Mouse (Mus musculus) stomach, embryonic 15.5 days (tissue): ENCODE results near the gene Aqp11. TPM values are rescaled to one million over a fixed set of nuclear protein-coding genes. Genes with fewer than 3 reads are reported as not detected.
A peak's percentile ranks its signal among the peaks of the same experiment; 100 is the strongest.

Experiments used
- ATAC-seq: fragments of 200-750 bp; cut with Nextera tagmentation; 2 replicates; pipeline ENCODE4 v1.8.0; 2017; ENCODE audit warnings: low read depth, moderate number of reproducible peaks, moderate TSS enrichment; ENCODE audit not compliant: insufficient read depth, low FRiP score
- H3K27ac ChIP-seq: fragments of 300-500 bp; sonication (generic); 2 replicates; pipeline ENCODE4 v1.5.1; 2015; ENCODE audit warnings: mild to moderate bottlenecking, inconsistent platforms
- H3K27me3 ChIP-seq: fragments of 300-500 bp; sonication (generic); replicated peaks from 2 replicates; pipeline ENCODE4 v1.6.1; 2015; ENCODE audit warnings: inconsistent platforms
- H3K36me3 ChIP-seq: fragments of 300-500 bp; sonication (generic); 2 replicates; pipeline ENCODE4 v1.6.1; 2015; ENCODE audit warnings: inconsistent platforms
- H3K4me1 ChIP-seq: fragments of 300-500 bp; sonication (generic); 2 replicates; pipeline ENCODE4 v1.6.1; 2015; ENCODE audit warnings: inconsistent platforms
- H3K4me2 ChIP-seq: fragments of 300-500 bp; sonication (generic); 2 replicates; pipeline ENCODE4 v1.6.1; 2015; ENCODE audit warnings: mild to moderate bottlenecking, inconsistent platforms
- H3K4me3 ChIP-seq: fragments of 300-500 bp; sonication (generic); replicated peaks from 2 replicates; pipeline ENCODE4 v1.5.1; 2015; ENCODE audit warnings: inconsistent platforms
- H3K9ac ChIP-seq: fragments of 300-500 bp; sonication (generic); 2 replicates; pipeline ENCODE4 v1.6.1; 2015; ENCODE audit warnings: inconsistent platforms
- H3K9me3 ChIP-seq: fragments of 300-500 bp; sonication (generic); 2 replicates; pipeline ENCODE4 v1.6.1; 2016; ENCODE audit warnings: inconsistent platforms
- WGBS: fragments of 180-500 bp; shearing (Covaris S2); methylation state at CpG from one replicate; pipeline ENCODE4 v1.1.7; 2015; 5-methylcytosine and 5-hydroxymethylcytosine counted together
- polyA plus RNA-seq: library from polyadenylated mRNA; unstranded; fragments of >200 nt; fragmentation: Nextera tagmentation; extraction: Ambion mirVana; gene quantifications from 2 replicates; pipeline ENCODE4 v1.2.1, GENCODE M21; 2015

Gene Aqp11
- 19.0 and 21.2 TPM in 2 replicates for polyA plus RNA-seq

- Histone ChIP-seq H3K27ac (peak within 1 kb of the TSS; percentile 18; the same call in 1 of the 2 replicates), H3K9me3 (no peaks in the 10 kb centered on the region), H3K36me3 (no peaks in the 10 kb centered on the region), H3K4me2 (peak within 1 kb of the TSS; percentile 84), H3K4me1 (no peaks in the 10 kb centered on the region), H3K4me3 (peak within 1 kb of the TSS; percentile 67), H3K9ac (peak within 1 kb of the TSS; percentile 43), H3K27me3 (no peaks in the 10 kb centered on the region)
- ATAC-seq: peak; percentile 96
- WGBS: under 1% methylated on average over 56 of the region's 64 CpGs
These were observed at the start of gene Aqp11 for GRCm38 (mm10) chr7:97737638-97738456. TSS of gene Aqp11 (minus strand) at chr7:97738289.

- no peak overlapping the region for H3K27ac ChIP-seq
- H3K4me3 ChIP-seq: no peak overlapping the region
- no peak overlapping the region for H3K9ac ChIP-seq
- 65% methylated on average over 5 of the region's 5 CpGs for WGBS
- ATAC-seq: no peak
- no peaks in the 10 kb centered on the region for H3K9me3 ChIP-seq
- H3K4me2 ChIP-seq: no peak overlapping the region
- no peaks in the 10 kb centered on the region for H3K27me3 ChIP-seq
- no peaks in the 10 kb centered on the region for H3K36me3 ChIP-seq
- H3K4me1 ChIP-seq: peaks cover 4% of the 10 kb centered on the region; the same call in 1 of the 2 replicates
These were observed 45.4 kb upstream of the Aqp11 start for GRCm38 (mm10) chr7:97783523-97783922.

- H3K27me3 ChIP-seq: no peaks in the 10 kb centered on the region
- no peak overlapping the region for H3K27ac ChIP-seq
- no peaks in the 10 kb centered on the region for H3K9me3 ChIP-seq
- H3K36me3 ChIP-seq: no peaks in the 10 kb centered on the region
- ATAC-seq: no peak
- no peak overlapping the region for H3K4me3 ChIP-seq
- 63% methylated on average over 8 of the region's 8 CpGs for WGBS
- no peaks in the 10 kb centered on the region for H3K4me1 ChIP-seq
- H3K4me2 ChIP-seq: no peak overlapping the region
- no peak overlapping the region for H3K9ac ChIP-seq
These were observed 43.4 kb upstream of the Aqp11 start for GRCm38 (mm10) chr7:97781496-97781895.

GRCm38 (mm10) chr7:97780815-97781214 lies 42.7 kb upstream of the Aqp11 start:
- 0 out of 2 replicates have a peak, but pooled peaks have one; percentile 22 for ATAC-seq
- Histone ChIP-seq H3K27me3 (no peaks in the 10 kb centered on the region), H3K9ac (no peak overlapping the region), H3K4me3 (no peak overlapping the region), H3K36me3 (no peaks in the 10 kb centered on the region), H3K9me3 (no peaks in the 10 kb centered on the region), H3K27ac (no peak overlapping the region), H3K4me2 (no peak overlapping the region), H3K4me1 (no peaks in the 10 kb centered on the region)
- WGBS: 67% methylated on average over 1 of the region's 1 CpGs

GRCm38 (mm10) chr7:97780222-97780621 lies 42.1 kb upstream of the Aqp11 start:
- WGBS: 86% methylated on average over 1 of the region's 1 CpGs
- ATAC-seq: no peak
- H3K9me3 ChIP-seq: no peaks in the 10 kb centered on the region
- no peak overlapping the region for H3K27ac ChIP-seq
- H3K9ac ChIP-seq: no peak overlapping the region
- H3K4me1 ChIP-seq: no peaks in the 10 kb centered on the region
- no peaks in the 10 kb centered on the region for H3K27me3 ChIP-seq
- H3K36me3 ChIP-seq: no peaks in the 10 kb centered on the region
- H3K4me3 ChIP-seq: no peak overlapping the region
- H3K4me2 ChIP-seq: no peak overlapping the region

- H3K4me1 ChIP-seq: no peaks in the 10 kb centered on the region
- H3K36me3 ChIP-seq: no peaks in the 10 kb centered on the region
- no peak overlapping the region for H3K4me2 ChIP-seq
- no peaks in the 10 kb centered on the region for H3K27me3 ChIP-seq
- H3K9ac ChIP-seq: no peak overlapping the region
- no peak overlapping the region for H3K27ac ChIP-seq
- no peaks in the 10 kb centered on the region for H3K9me3 ChIP-seq
- WGBS: 83% methylated on average over 4 of the region's 4 CpGs
- ATAC-seq: no peak
- no peak overlapping the region for H3K4me3 ChIP-seq
These were observed 39.1 kb upstream of the Aqp11 start for GRCm38 (mm10) chr7:97777191-97777590.

- H3K36me3 ChIP-seq: no peaks in the 10 kb centered on the region
- H3K4me3 ChIP-seq: no peak overlapping the region
- no peak overlapping the region for H3K4me2 ChIP-seq
- 32% methylated on average over 2 of the region's 2 CpGs for WGBS
- no peak for ATAC-seq
- no peaks in the 10 kb centered on the region for H3K27me3 ChIP-seq
- H3K9ac ChIP-seq: no peak overlapping the region
- no peak overlapping the region for H3K27ac ChIP-seq
- no peaks in the 10 kb centered on the region for H3K4me1 ChIP-seq
- no peaks in the 10 kb centered on the region for H3K9me3 ChIP-seq
These were observed 37.8 kb upstream of the Aqp11 start for GRCm38 (mm10) chr7:97775923-97776322.

- H3K36me3 ChIP-seq: no peaks in the 10 kb centered on the region
- no peak for ATAC-seq
- H3K4me3 ChIP-seq: no peak overlapping the region
- no peak overlapping the region for H3K27ac ChIP-seq
- H3K4me2 ChIP-seq: no peak overlapping the region
- no peak overlapping the region for H3K9ac ChIP-seq
- H3K27me3 ChIP-seq: no peaks in the 10 kb centered on the region
- 37% methylated on average over 3 of the region's 3 CpGs for WGBS
- H3K4me1 ChIP-seq: no peaks in the 10 kb centered on the region
- no peaks in the 10 kb centered on the region for H3K9me3 ChIP-seq
These were observed 37.3 kb upstream of the Aqp11 start for GRCm38 (mm10) chr7:97775380-97775779.

- H3K4me3 ChIP-seq: no peak overlapping the region
- no peak overlapping the region for H3K4me2 ChIP-seq
- no peaks in the 10 kb centered on the region for H3K4me1 ChIP-seq
- H3K27me3 ChIP-seq: no peaks in the 10 kb centered on the region
- no peaks in the 10 kb centered on the region for H3K9me3 ChIP-seq
- no peak for ATAC-seq
- H3K27ac ChIP-seq: no peak overlapping the region; the same call in 1 of the 2 replicates
- no peaks in the 10 kb centered on the region for H3K36me3 ChIP-seq
- H3K9ac ChIP-seq: no peak overlapping the region
- WGBS: 60% methylated on average over 6 of the region's 6 CpGs
These were observed 32.9 kb upstream of the Aqp11 start for GRCm38 (mm10) chr7:97770841-97771620.

GRCm38 (mm10) chr7:97769020-97769419 lies 30.9 kb upstream of the Aqp11 start:
- WGBS: 67% methylated on average over 4 of the region's 4 CpGs
- ATAC-seq: peak; percentile 42; the same call in 1 of the 2 replicates
- Histone ChIP-seq H3K36me3 (no peaks in the 10 kb centered on the region), H3K4me2 (no peak overlapping the region), H3K9me3 (no peaks in the 10 kb centered on the region), H3K4me1 (no peaks in the 10 kb centered on the region), H3K27ac (no peak overlapping the region), H3K4me3 (no peak overlapping the region), H3K9ac (no peak overlapping the region), H3K27me3 (no peaks in the 10 kb centered on the region)

- no peak overlapping the region for H3K4me3 ChIP-seq
- WGBS: 68% methylated on average over 8 of the region's 8 CpGs
These were observed 29.8 kb upstream of the Aqp11 start for GRCm38 (mm10) chr7:97767841-97768240.

More at GRCm38 (mm10) chr7:97767841-97768240, 29.8 kb upstream of the Aqp11 start:
- H3K4me2 ChIP-seq: no peak overlapping the region
- H3K27ac ChIP-seq: no peak overlapping the region
- H3K36me3 ChIP-seq: no peaks in the 10 kb centered on the region
- H3K4me1 ChIP-seq: no peaks in the 10 kb centered on the region
- ATAC-seq: no peak
- H3K9ac ChIP-seq: no peak overlapping the region
- H3K27me3 ChIP-seq: no peaks in the 10 kb centered on the region
- no peaks in the 10 kb centered on the region for H3K9me3 ChIP-seq
